Comparison of ENCODE assay signal across 8 mouse cellular contexts in genomic region chr13:45390312-45390961, GRCm38 (mm10). TPM values are rescaled to one million over a fixed set of nuclear protein-coding genes. Genes with fewer than 3 reads are reported as not detected.
DNase-seq lines count a peak whose midpoint lies in the region; ATAC-seq and TF ChIP-seq lines count a peak whose summit lies in the region.

No protein-coding gene starts in this region.

- no peaks in the 10 kb centered on the region for H3K4me1 ChIP-seq in cerebellum, adult 2 months (ENCODE audit: control insufficient read depth, insufficient read depth, low read length)
- peaks cover 8% of the 10 kb centered on the region; the same call in 1 of the 2 replicates for H3K4me1 ChIP-seq in hindbrain, postnatal 0 days (ENCODE audit: insufficient read depth, low read length)
- H3K4me1 ChIP-seq in liver, embryonic 12.5 days = peaks cover 70% of the 10 kb centered on the region
- H3K4me1 ChIP-seq in testis, adult 2 months (ENCODE audit: control insufficient read depth, insufficient read depth, low read length) = peaks cover 9% of the 10 kb centered on the region

- intact Hi-C loops in gastrocnemius, adult 2 months (cut with DNase I) = loop anchor here (5.0 kb wide), 1 partner anchor 358 kb away; no protein-coding TSS in a partner anchor

- H3K27ac ChIP-seq in cerebellum, adult 2 months (ENCODE audit: insufficient read depth, low read length) = no peak overlapping the region
- peak overlapping the region; percentile 96 for H3K27ac ChIP-seq in gastrocnemius, adult 2 months
- H3K27ac ChIP-seq in hindbrain, postnatal 0 days = peak overlapping the region; percentile 73
- peak overlapping the region; percentile 84 for H3K27ac ChIP-seq in liver, embryonic 12.5 days
- H3K27ac ChIP-seq in testis, adult 2 months (ENCODE audit: control insufficient read depth, insufficient read depth, low read depth, low read length) = peak overlapping the region; percentile 44

- no peaks in the 10 kb centered on the region for H3K27me3 ChIP-seq in cerebellum, adult 2 months (ENCODE audit: control insufficient read depth, insufficient read depth, low read length)
- no peaks in the 10 kb centered on the region for H3K27me3 ChIP-seq in hindbrain, postnatal 0 days (ENCODE audit: insufficient read depth, low read length)
- H3K27me3 ChIP-seq in liver, embryonic 12.5 days (replicated peaks) = peaks cover 20% of the 10 kb centered on the region
- no peaks in the 10 kb centered on the region for H3K27me3 ChIP-seq in testis, adult 2 months (ENCODE audit: control insufficient read depth, insufficient read depth, low read length)

- no peaks in the 10 kb centered on the region for H3K36me3 ChIP-seq in hindbrain, postnatal 0 days (ENCODE audit: insufficient read depth, low read length)
- H3K36me3 ChIP-seq in liver, embryonic 12.5 days = peaks cover 34% of the 10 kb centered on the region
- no peaks in the 10 kb centered on the region for H3K36me3 ChIP-seq in testis, adult 2 months (ENCODE audit: control insufficient read depth, insufficient read depth, low read length)

- TF ChIP-seq CTCF in cerebellum, adult 2 months (IDR thresholded peaks at IDR 0.05; ENCODE audit: borderline replicate concordance, insufficient read depth, low read depth, low read length) = no peak
- TF ChIP-seq CTCF in gastrocnemius, adult 2 months (IDR thresholded peaks at IDR 0.05) = peak; percentile 23; the same call in 1 of the 2 replicates
- TF ChIP-seq CTCF in hindbrain, postnatal 0 days (IDR thresholded peaks at IDR 0.05; ENCODE audit: low read depth) = peak; percentile 44
- no peak for TF ChIP-seq CTCF in testis, adult 2 months (IDR thresholded peaks at IDR 0.05; ENCODE audit: control insufficient read depth, insufficient read depth, insufficient replicate concordance, low read depth, low read length)

- H3K4me3 ChIP-seq in cerebellum, adult 2 months (replicated peaks; ENCODE audit: insufficient read depth, low read depth, low read length) = peak overlapping the region; percentile 69
- peak overlapping the region; percentile 97 for H3K4me3 ChIP-seq in gastrocnemius, adult 2 months
- H3K4me3 ChIP-seq in hindbrain, postnatal 0 days (ENCODE audit: low read length) = peak overlapping the region; percentile 80
- H3K4me3 ChIP-seq in liver, embryonic 12.5 days = peak overlapping the region; percentile 90
- peak overlapping the region; percentile 80 for H3K4me3 ChIP-seq in testis, adult 2 months (ENCODE audit: control insufficient read depth, low read depth, low read length)

- 0 out of 2 replicates have a peak, but pooled peaks have one; percentile 1 for ATAC-seq in hindbrain, postnatal 0 days
- peak; percentile 12; the same call in 1 of the 2 replicates for ATAC-seq in liver, embryonic 12.5 days

- WGBS in cerebellum, adult 2 months = 4% methylated on average over 25 of the region's 25 CpGs
- 2% methylated on average over 25 of the region's 25 CpGs for WGBS in hindbrain, postnatal 0 days
- 3% methylated on average over 25 of the region's 25 CpGs for WGBS in liver, embryonic 12.5 days (ENCODE audit: insufficient replicate concordance)

- peak overlapping the region; percentile 83 for H3K4me2 ChIP-seq in hindbrain, postnatal 0 days (ENCODE audit: low read depth, low read length)
- peak overlapping the region; percentile 89 for H3K4me2 ChIP-seq in liver, embryonic 12.5 days

- peak overlapping the region; percentile 72 for H3K9ac ChIP-seq in hindbrain, postnatal 0 days (replicated peaks; ENCODE audit: low read length)
- peak overlapping the region; percentile 94 for H3K9ac ChIP-seq in liver, embryonic 12.5 days

- no peak for TF ChIP-seq POLR2A in cerebellum, adult 2 months (IDR thresholded peaks at IDR 0.05; ENCODE audit: borderline replicate concordance, insufficient read depth, low read length)
- no peak for TF ChIP-seq POLR2A in testis, adult 2 months (IDR thresholded peaks at IDR 0.05; ENCODE audit: control insufficient read depth, low read depth, low read length)

- no peaks in the 10 kb centered on the region for H3K9me3 ChIP-seq in hindbrain, postnatal 0 days (ENCODE audit: low read length)
- no peaks in the 10 kb centered on the region for H3K9me3 ChIP-seq in liver, embryonic 12.5 days (replicated peaks)

- DNase-seq in adrenal gland, adult (ENCODE audit: inconsistent age in 2 of 2, low spot score in 1 of 2) = peak; percentile 25 to 66
- no peak for DNase-seq in adrenal gland, postnatal 4 days (ENCODE audit: low spot score in 2 of 2)
- peak; percentile 60 to 67 for DNase-seq in cerebellum, adult 2 months
- DNase-seq in gastrocnemius, adult 2 months = peak; percentile 66
- peak; percentile 58 for DNase-seq in hindbrain, postnatal 0 days (ENCODE audit: low spot score)
- DNase-seq in natural killer cell, adult 2 months (ENCODE audit: low spot score in 2 of 2) = peak; percentile 16 to 29

RNA-seq across cellular contexts. Expression of gene Mylip, which starts 0.9 kb away (rescaled TPM):
- 10 to 100 TPM; 14.8 to 15.5 TPM for total RNA-seq in adrenal gland, postnatal 4 days (2021)
- 10.6 and 11.2 TPM in 2 replicates for polyA plus RNA-seq in cerebellum, adult 2 months (2012; rRNA removed)
- 10 to 100 TPM in 1 of 2 experiments, 1 to 10 TPM in 1; 8.3 to 18.5 TPM for total RNA-seq in gastrocnemius, adult 2 months (2021)
- 13.0 and 15.1 TPM in 2 replicates for total RNA-seq in hindbrain, postnatal 0 days (2014; rRNA removed)
- 4.4 and 4.6 TPM in 2 replicates for polyA plus RNA-seq in hindbrain, postnatal 0 days (2015; fragmentation: Nextera tagmentation; extraction: Ambion mirVana)
- 7.0 and 7.6 TPM in 2 replicates for polyA plus RNA-seq in liver, embryonic 12.5 days (2016; fragmentation: Nextera tagmentation; extraction: Ambion mirVana)
- polyA plus RNA-seq in testis, adult 2 months (2012; rRNA removed) = 1.2 and 1.4 TPM in 2 replicates

Comparison
In these comparisons a context has a peak if more than half of its experiments do, and no peak if none do; other contexts are left out.
1. DNase-seq: peak in adrenal gland, adult (2 of 2), cerebellum, adult 2 months (2 of 2), gastrocnemius, adult 2 months (single experiment), hindbrain, postnatal 0 days (single experiment) and natural killer cell, adult 2 months (2 of 2); none in adrenal gland, postnatal 4 days (0 of 2).
2. CTCF ChIP-seq: peak in gastrocnemius, adult 2 months (single experiment) and hindbrain, postnatal 0 days (single experiment); none in cerebellum, adult 2 months (single experiment) and testis, adult 2 months (single experiment).
3. Peak in every context shown above with its lines, with median percentiles within 50 percentile points of each other: H3K4me3 ChIP-seq.